Mouse (Mus musculus) left cerebral cortex, adult 9 months (tissue): Measurements from ENCODE around the gene Cfap161.

ENCODE experiments used
- DNase-seq, 2 experiments: peaks; one replicate each; pipeline ENCODE4 v3.0.0; 2022; ENCODE audit warnings: low spot score in 2 of 2

Cfap161 gene

DNA sequence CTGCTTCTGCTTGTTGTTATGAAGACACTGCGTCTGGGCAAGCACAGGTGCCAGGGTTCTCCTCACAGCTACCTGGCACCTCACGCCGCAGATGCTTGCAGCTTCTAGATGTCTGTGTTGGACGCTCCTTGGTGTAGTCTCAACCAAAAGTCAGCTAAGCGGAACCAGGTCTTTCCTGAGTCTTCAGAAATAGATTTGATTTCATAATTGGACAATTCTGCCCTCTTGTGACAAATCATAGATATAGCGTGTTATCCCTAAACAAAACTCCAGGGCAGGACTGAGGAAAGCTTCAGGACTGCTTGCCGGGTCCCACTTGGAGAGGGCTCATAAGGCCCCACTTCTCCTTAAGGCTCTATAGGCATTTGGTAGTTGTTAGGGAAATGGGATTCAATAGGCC is 7.8 kb upstream of the Cfap161 start:
- DNase-seq: no peak

DNA sequence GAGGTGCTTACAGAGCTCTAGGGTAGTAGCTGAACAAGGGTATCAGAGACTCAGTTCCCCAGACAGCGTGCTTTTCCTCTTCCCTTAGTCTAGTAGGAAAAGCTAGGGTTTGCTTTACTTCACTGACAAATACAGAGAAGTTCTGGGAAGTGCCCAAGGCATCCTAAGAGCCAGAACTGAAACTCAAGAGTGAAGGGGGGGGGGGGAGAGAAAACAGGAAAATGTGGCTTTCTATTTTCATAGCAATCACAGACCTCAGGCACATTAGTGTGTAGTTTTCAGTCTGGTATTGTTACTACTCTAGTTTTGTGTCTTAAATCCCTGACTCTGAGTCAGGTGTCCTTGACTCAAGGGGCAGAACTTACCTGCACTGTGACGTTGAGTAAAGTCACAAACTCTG is 7.3 kb upstream of the Cfap161 start:
- DNase-seq: no peak

DNA sequence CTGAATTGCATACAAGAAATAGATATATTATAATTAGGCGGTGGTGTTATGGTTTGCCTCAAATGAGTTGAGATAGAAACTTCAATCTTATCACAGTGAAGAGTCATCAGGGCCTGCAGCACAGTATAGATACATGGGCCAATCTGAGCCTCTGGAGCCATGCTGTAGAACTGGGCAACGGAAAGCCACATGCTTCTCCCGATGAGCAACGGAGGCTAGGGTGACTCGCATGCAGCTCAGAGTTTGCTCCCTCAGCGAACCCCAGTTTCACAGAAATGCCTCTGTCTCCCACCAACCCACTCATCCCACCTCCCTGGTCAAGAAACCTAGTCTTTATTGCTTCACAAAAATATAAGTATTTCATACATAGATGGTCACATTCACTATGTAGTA is 6.8 kb upstream of the Cfap161 start:
- DNase-seq: no peak

DNA sequence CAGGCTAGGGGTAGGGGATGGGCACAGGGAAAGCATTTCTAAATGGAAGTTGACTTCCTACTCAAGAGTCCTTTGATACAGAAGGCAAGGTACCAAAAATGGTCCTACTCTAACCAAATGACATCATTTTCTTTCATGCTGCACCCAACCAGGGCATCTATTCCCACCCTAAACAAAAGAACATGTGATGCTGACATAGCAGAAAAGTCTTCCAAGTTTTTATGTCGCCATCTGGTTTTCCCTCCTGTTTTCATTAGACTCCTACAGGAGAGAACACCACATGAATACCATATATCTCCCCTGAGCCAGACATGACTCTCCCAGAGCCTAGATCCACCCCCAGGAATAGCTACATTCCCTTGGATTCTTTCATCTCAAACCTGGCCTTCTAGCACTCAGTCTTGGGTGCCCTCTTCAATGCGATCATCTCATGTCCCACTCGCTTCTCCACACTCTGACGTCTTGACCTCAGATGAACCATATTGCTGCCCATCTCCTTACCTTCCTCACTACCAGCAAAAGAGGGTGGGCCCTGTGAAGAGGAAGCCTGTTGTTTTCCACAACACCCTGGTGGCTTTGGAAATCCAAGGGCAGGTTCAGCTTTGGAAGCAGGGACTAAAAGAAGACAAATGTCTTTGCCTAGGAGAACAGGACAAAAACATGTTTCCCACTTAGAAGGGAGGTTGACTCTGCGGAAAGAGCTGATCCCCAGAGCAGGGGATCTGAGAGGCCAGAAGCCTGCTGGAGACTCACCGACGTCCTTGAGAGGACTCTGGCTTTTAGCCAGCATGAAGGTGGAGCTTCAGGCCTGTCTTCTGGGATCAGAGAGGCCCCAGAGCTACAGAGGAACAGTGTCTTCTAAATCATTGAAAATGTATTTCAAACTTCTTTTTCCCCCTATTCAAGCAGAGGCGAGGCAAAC is 6.1 kb upstream of the Cfap161 start:
- DNase-seq: peak in 1 of 2 experiments; percentile 49

DNA sequence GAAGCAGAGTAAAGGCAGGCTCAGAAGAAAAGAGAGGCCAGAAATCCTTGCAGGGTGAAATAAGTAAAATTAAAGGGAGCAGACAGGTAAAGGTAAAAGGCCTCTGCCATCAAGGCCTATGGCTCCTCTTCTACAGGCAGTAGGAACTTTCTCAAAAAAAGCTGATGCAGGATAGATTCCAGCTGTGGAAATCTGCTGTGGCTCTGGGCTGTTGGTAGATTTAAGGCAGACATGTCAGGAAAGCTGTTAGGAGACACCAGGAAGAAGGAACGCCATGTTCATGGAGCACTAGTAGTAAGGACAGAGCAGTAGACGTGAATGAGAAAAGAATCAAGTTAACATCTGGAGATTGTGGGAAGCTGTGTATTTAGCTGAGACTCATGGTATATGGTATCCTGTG is 5.4 kb upstream of the Cfap161 start:
- DNase-seq: no peak

DNA sequence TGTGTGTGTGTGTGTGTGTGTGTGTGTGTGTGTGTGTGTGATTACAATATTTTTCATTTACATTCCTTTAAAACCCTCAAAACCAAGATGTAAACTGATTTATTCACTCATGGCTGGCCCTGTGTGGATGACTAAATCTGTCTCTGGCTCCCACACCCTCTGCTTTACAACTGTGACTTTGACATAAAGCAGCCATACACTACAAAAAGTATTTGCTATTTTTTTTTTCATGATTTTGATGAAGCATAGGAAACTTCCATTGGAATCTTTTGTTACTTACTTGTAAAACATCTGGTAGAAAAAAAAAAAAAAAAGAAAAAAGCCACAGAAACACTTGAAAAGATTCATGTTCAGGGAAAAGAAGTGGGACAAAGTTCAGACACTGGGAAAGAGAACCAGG is 3.3 kb upstream of the Cfap161 start:
- DNase-seq: no peak

DNA sequence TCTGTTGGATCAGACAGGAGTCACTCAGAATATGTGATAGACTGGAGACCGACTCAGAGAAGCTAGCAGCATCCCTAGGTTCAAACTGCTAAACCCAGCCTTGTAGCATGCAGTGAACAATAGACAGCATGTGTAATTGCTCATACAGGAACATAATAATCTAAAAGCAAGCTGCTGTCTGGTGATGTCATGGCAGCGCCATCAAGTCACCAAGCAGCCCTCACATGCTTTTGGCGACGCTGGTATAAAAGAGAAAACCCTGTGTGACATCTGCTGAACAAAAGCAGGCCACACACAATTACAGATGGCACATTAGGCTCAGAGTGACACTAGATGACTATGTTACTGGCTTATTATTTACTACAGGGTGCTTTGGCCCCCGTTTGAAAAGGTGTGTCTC is 1.5 kb upstream of the Cfap161 start:
- no peak for DNase-seq

DNA sequence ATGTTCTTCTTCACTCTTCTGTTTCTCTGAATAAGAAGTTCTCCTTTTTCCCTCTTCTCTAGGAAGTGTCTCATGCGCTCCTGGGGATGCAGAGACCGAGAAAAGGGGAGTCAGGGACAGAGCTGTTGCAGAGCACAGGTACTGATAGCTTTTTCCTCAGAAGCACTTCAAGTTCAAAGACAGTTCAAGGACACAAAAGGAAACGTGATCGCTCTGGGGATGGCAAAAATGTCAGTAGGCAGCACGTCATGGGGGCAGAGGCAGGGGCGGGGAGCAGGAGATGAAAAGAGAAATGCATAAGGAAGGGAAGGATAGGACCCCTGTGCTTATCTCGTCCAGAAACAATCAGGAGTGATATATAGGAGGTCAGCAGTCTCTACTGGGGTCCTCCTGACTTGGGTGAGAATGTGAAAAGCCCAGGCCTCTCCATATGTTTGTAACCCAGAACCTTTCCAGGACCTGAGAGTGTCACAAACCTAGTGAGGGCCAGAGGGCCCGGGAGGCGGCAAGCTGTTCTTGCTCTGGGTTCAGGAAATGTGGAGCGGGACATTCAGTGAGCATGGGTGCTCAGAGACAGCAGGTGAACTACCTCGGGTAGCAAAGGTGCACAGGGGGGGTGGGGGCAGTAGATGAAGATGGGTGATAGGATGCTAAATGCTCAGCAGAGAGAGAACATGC is 535 bp downstream of the Cfap161 start:
- DNase-seq: no peak

DNA sequence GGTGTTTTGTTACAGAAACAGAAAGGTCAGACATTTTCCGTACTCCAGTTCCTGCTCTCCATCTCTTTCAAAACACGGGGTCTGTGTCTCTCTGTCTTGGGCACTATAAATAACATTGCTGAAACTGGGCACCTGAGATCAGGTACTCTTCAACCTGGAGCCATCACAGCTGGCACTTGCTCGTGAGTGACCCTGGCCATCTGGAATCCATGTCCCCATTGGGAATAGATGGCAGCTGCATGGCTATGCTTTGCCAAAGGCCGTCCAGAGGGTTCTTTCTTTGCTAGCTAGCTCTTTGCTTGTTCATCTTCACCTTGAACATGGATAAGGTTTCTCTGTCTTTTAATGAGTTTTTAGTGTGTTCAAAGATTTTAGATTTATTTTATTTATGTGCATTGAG is 13.8 kb downstream of the Cfap161 start:
- DNase-seq: no peak

DNA sequence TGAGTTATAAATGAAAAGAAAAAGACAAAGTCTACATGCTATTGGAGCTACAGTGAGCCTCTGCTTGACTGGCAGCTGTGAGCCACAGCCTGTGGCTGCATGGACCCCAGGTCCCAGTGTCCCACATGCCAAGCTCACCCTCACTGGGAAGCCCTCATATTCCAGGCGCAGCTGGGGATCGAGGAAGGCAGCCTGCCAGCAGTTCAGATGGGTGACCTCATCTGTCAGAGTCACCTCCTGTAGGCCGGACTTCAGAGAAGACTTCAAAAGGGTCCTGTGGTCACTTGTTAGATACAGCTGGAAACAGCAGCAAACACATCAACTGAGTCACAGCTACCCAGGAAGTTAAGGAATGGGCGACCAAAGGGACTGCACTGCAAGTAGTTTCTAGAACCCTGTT is 14.7 kb downstream of the Cfap161 start:
- DNase-seq: no peak

DNA sequence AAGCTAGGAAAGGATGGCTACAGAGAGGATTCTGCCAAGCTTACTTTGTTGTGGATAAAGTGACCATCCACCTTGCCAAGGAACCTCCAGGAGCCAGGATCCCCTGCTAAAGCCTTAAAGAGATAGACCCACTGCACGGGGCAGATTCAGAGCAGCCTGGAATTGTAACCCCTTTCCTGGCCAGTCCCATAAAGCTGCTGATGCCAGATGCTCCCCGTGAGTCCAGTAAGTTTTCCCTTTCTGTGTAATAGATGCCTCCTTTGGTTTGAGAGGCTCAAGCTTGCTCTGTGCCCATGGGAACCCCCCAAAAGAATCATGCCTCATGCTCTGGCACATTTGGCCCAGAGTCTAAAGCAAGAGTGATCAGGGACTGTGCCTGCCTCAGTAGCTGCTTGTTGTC is 15.7 kb downstream of the Cfap161 start:
- DNase-seq: no peak

DNA sequence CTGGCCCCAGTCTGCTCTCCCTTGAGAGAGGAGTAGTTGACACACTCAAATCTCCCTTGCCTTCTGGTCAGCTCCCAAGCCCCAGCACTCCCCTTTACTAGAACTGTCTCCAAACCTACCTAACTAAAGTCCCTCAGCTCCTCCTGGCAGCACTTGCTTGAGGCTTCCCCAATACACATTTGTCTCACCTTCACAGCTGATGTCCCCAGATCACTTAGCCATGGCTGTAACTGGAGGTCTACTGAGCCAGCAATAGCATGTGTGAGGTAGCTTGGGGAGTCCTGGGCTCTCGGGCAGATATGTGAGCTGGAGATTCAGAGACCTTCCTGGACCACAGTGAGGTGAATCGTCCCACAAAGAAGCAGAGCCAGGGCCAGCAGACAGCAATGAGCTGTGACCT is 16.2 kb downstream of the Cfap161 start:
- no peak for DNase-seq

DNA sequence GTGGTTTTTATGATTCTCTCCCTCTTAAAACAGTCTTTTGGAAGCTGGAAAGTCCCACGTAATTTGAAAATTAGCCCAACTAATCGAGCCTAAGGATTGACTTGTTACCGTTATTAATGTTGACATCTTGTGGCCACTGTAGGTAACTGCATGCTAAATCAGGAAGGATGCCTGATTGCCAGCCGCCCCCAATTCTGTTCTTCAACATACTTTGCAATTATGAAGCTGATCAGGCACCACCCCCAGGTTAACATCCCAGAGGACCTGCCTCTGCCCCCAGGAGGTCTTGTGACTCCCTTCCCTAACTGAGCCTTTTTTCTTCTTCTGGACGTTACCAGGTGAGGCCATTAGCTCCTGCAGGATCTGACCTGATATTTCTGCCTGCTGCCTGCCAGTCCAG is 20.0 kb downstream of the Cfap161 start:
- peak in 1 of 2 experiments; percentile 24 for DNase-seq

DNA sequence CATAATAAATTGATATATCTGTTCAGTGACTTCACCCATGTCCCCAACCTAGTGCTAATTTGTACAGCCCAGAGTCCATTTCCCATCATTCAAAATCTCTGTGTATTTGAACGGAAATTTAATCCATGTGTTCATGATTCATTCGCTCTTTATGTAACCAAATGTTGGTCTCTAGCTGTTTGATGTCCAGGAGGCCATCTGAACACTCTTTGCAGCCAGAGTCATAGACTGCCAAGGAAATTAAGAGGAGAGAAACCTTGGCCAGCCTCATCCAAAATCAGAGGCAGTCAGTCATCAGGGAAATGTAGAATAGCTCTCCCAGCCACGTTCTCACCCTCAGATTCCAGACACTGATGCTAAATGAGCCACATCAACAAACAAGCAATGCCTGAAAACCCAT is 31.0 kb downstream of the Cfap161 start:
- DNase-seq: no peak

DNA sequence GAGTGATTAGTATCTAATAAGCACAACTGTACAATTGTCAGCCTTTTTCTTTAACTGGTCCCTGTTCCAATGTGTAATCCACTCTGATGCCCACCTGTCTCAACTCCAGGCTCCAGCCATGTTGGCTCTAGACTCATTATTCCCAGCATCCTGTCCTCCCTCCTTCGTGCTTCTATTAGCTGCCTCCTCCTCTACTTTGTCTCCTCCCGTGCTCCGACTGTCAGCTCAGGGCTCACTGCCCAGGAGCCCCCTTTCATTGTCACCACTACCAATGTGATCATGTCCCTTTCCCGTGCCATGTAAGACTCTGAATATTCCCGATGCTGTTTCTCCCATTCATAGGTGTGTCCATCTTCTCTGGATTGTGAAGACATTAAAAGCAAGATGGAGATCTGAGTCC is 32.3 kb downstream of the Cfap161 start:
- no peak for DNase-seq

DNA sequence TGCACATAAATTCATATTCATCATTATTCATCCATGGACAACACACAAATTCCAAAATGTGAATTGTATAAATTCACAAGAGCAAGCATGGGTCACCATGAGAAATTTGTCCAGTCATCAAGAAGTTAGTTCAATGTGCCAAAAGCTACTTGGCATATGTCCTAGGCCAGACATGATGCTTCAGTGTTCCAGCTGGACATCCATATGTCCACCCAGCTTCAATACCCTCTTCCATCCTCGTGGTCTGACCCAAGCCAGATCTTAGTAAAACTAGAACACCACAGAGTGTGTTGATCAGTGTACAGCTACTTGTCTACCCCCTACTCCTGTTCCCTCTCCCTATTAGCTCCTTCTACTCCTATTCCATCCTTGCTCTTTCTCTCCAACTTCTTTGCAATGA is 43.6 kb downstream of the Cfap161 start:
- no peak for DNase-seq

DNA sequence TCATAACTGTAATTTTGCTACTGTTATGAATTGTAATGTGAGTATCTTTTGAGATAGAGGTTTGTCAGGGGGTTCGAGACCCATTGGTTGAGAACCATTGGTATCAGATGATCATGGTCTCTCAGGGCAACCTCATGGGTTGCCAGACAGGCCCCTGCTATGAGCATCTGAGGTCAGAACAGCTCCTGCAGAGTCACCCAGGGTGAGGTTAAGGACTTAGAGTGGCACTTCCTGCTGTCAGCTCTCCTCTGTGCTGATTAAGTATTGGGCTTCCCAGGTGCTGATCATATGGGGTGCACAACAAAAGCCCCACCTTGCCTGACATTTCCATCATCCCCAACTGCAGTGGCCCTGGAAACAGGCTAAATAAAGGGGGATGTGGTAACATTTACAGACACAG is 46.3 kb downstream of the Cfap161 start:
- DNase-seq: no peak

DNA sequence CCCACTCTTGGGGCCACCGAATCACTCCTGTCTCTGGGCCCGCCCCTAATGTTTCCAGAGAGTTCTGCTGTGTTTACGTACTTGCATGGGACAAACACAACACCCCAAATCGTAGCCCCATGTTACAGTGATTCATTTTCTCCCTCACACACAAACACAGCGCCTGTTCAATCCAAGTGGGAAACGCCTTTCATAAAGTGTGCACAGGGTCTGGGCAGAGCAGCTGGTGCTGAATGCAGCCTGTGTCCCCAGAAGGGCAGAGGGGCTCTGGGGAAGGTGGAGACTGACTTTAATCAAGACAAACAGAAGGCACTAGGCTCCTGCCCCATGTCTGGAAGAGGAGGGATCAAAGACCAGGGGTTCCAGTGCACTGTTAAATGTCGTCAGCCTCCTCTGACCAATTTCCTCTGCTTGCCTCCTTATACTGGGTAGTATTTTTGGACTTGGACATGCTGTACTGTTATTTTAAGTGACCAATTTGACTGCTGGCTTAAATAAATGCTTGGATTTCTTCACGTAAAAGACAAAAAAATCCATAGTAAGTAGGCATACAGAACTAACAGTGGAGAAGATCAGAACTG is 48.5 kb downstream of the Cfap161 start:
- no peak for DNase-seq

DNA sequence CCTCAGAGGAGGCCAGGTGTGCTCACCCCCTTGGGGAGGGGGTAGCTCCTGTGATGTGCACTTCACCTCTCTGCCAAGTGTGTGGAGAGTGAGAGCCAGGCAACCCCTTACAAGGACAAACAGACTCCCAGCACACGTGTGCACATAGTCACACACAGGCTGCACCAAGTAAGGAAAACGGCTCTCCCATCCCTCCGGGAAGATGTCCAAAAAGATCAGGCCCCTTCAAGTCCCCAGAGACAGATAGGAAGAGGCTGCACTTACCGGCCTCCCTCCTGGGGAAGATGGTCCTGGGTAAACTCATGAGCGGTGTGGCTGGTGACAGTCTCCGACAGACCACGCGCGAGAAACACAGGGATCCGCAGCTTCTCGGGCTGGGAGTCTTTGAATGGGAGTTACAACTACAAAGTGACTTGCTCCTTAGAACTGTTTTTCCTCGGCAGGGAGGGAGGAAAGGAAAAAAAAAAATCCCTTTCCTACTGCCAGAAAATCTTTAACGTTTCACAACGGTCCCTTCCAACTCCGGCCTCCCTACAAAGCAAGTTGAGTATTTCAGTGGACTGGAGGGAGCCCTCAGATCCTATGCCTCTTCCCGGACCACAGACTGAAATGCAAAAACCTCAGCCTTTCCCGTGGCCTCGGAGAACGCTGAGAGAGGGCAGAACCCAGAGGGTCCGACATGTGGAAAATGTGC is 49.1 kb downstream of the Cfap161 start, which contains the start of gene Il16:
Gene Il16, minus strand, starts transcription at position 314 of the 694 bp plus-strand sequence.
- DNase-seq: no peak

DNA sequence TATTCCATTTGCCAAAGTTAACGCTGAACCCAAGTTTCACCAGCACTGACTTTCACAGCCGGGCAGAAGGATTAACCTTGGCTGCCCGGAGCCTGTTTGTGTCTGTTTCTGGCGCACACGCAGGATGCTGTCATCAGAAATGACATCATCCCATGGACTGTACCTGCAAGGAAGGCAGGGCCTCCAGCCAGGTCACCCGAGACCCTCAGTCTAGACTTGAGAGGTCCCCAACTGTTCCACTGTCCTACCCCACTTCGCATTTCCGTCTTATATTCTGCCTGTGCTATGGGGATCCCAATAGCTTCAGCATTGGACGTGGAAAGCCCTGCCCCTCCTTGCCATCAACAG is 49.6 kb downstream of the Cfap161 start:
- DNase-seq: no peak

DNA sequence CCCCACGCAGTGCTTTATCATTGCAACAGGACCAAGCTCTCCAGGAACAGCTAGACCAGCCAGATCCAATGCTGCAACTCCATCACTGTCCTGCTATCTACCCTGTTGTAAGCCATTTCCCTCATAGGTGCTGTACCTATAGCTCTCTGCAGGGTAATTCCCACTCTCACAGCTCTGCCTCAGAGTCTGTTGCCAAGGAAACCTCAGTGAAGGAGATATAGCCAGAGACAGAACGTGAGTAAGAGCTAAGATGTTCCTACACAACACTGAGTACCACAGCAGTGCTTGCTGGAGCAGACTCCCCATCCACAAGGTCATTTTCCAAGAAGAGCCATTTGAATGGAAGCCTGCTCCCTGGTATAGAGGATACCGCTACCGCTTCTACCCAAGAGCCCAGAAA is 50.4 kb downstream of the Cfap161 start:
- DNase-seq: peak in 1 of 2 experiments; percentile 28

DNA sequence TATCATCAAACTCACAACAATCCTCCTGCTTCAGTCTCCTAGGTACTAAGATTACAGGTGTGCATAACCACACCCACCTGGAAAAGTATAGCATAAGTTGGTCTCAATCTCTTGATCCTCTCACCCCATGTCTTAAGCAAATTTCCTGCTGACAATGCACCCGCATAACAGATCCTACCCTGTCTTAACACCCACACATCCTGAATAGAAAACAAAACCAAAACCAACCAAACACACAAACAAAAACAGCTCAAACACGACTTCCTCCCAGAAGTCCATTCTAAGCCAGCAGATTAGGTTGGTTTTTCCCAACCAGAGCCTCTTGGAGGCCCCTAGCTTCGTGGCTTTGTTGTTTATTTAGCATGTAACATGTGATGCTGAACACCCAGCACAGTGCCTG is 52.0 kb downstream of the Cfap161 start:
- DNase-seq: no peak
